Mouse (Mus musculus): ENCODE measurements around the gene Olfr559. TPM values are rescaled to one million over a fixed set of nuclear protein-coding genes. Genes with fewer than 3 reads are reported as not detected.

Olfr559 gene
- polyA plus RNA-seq, 1 experiment from 2014 or later: not detected

- H3K27me3 ChIP-seq: no peaks in the 10 kb centered on the region
- no peaks in the 10 kb centered on the region for H3K9me3 ChIP-seq
- 93% methylated on average over 1 of the region's 1 CpGs for WGBS
- no peak overlapping the region for H3K4me3 ChIP-seq
- ATAC-seq (ENCODE audit: insufficient number of reproducible peaks, insufficient read depth, low FRiP score, low TSS enrichment, low read depth): no peak
- H3K9ac ChIP-seq: no peak overlapping the region
- H3K4me1 ChIP-seq: no peaks in the 10 kb centered on the region
- no peak overlapping the region for H3K27ac ChIP-seq
- peaks cover 16% of the 10 kb centered on the region for H3K36me3 ChIP-seq
- no peak overlapping the region for H3K4me2 ChIP-seq
Measured at GRCm38 (mm10) chr7:102681916-102682315, 45.4 kb downstream of the Olfr559 start.

GRCm38 (mm10) chr7:102676225-102676624 lies 51.1 kb downstream of the Olfr559 start:
- no peak overlapping the region for H3K4me2 ChIP-seq
- no peak overlapping the region for H3K27ac ChIP-seq
- H3K9me3 ChIP-seq: no peaks in the 10 kb centered on the region
- H3K27me3 ChIP-seq: no peaks in the 10 kb centered on the region
- ATAC-seq (ENCODE audit: insufficient number of reproducible peaks, insufficient read depth, low FRiP score, low TSS enrichment, low read depth): no peak
- H3K36me3 ChIP-seq: peaks cover 5% of the 10 kb centered on the region
- no peak overlapping the region for H3K9ac ChIP-seq
- WGBS: 81% methylated on average over 2 of the region's 2 CpGs
- no peak overlapping the region for H3K4me3 ChIP-seq
- no peaks in the 10 kb centered on the region for H3K4me1 ChIP-seq

Other genes starting within 250 kb of the Olfr559 start
- gene Olfr543, start 245.8 kb downstream of the Olfr559 start, polyA plus RNA-seq (2015; fragmentation: Nextera tagmentation; extraction: Ambion mirVana): 0.32 and 0.36 TPM in 2 replicates
- 0.10 and 0.20 TPM in 2 replicates for gene Olfr544, start 239.2 kb downstream of the Olfr559 start, polyA plus RNA-seq (2015; fragmentation: Nextera tagmentation; extraction: Ambion mirVana)
- 0.18 TPM in 1 of 2 replicates, not detected in the other for gene Olfr545, start 227.9 kb downstream of the Olfr559 start, polyA plus RNA-seq (2015; fragmentation: Nextera tagmentation; extraction: Ambion mirVana)
- not detected in 2 replicates for gene Olfr547, start 192.7 kb downstream of the Olfr559 start, polyA plus RNA-seq (2015; fragmentation: Nextera tagmentation; extraction: Ambion mirVana)
- gene Olfr548-ps1, start 186.6 kb downstream of the Olfr559 start, polyA plus RNA-seq (2015; fragmentation: Nextera tagmentation; extraction: Ambion mirVana): not detected in 2 replicates
- gene Olfr549, start 177.6 kb downstream of the Olfr559 start, polyA plus RNA-seq (2015; fragmentation: Nextera tagmentation; extraction: Ambion mirVana): not detected in 2 replicates
- gene Trim21, start 162.0 kb downstream of the Olfr559 start, polyA plus RNA-seq (2015; fragmentation: Nextera tagmentation; extraction: Ambion mirVana): 0.56 and 0.67 TPM in 2 replicates
- 0.51 TPM in 1 of 2 replicates, not detected in the other for gene Olfr550, start 156.0 kb downstream of the Olfr559 start, polyA plus RNA-seq (2015; fragmentation: Nextera tagmentation; extraction: Ambion mirVana)
- not detected in 2 replicates for gene Olfr551, start 135.6 kb downstream of the Olfr559 start, polyA plus RNA-seq (2015; fragmentation: Nextera tagmentation; extraction: Ambion mirVana)
- gene Olfr552, start 129.7 kb downstream of the Olfr559 start, polyA plus RNA-seq (2015; fragmentation: Nextera tagmentation; extraction: Ambion mirVana): not detected in 2 replicates
- not detected in 2 replicates for gene Olfr553, start 109.3 kb downstream of the Olfr559 start, polyA plus RNA-seq (2015; fragmentation: Nextera tagmentation; extraction: Ambion mirVana)
- not detected in 2 replicates for gene Olfr554, start 89.1 kb downstream of the Olfr559 start, polyA plus RNA-seq (2015; fragmentation: Nextera tagmentation; extraction: Ambion mirVana)
- not detected in 2 replicates for gene Olfr555, start 68.7 kb downstream of the Olfr559 start, polyA plus RNA-seq (2015; fragmentation: Nextera tagmentation; extraction: Ambion mirVana)
- gene Olfr556, start 62.6 kb downstream of the Olfr559 start, polyA plus RNA-seq (2015; fragmentation: Nextera tagmentation; extraction: Ambion mirVana): not detected in 2 replicates
- gene Trim68, start 40.2 kb downstream of the Olfr559 start, polyA plus RNA-seq (2015; fragmentation: Nextera tagmentation; extraction: Ambion mirVana): 16.6 and 18.6 TPM in 2 replicates
- not detected in 2 replicates for gene Olfr557, start 31.6 kb downstream of the Olfr559 start, polyA plus RNA-seq (2015; fragmentation: Nextera tagmentation; extraction: Ambion mirVana)
- gene Olfr558, start 25.3 kb downstream of the Olfr559 start, polyA plus RNA-seq (2015; fragmentation: Nextera tagmentation; extraction: Ambion mirVana): 0.08 and 0.15 TPM in 2 replicates
- not detected in 2 replicates for gene Olfr33, start 8.4 kb downstream of the Olfr559 start, polyA plus RNA-seq (2015; fragmentation: Nextera tagmentation; extraction: Ambion mirVana)
- not detected in 2 replicates for gene Olfr560, start 31.9 kb upstream of the Olfr559 start, polyA plus RNA-seq (2015; fragmentation: Nextera tagmentation; extraction: Ambion mirVana)
- gene Olfr78, start 32.0 kb upstream of the Olfr559 start, polyA plus RNA-seq (2015; fragmentation: Nextera tagmentation; extraction: Ambion mirVana): 0.04 and 0.33 TPM in 2 replicates
- gene Olfr561, start 43.7 kb upstream of the Olfr559 start, polyA plus RNA-seq (2015; fragmentation: Nextera tagmentation; extraction: Ambion mirVana): not detected in 2 replicates
- gene Olfr564, start 76.0 kb upstream of the Olfr559 start, polyA plus RNA-seq (2015; fragmentation: Nextera tagmentation; extraction: Ambion mirVana): not detected in 2 replicates
- gene Olfr566, start 131.3 kb upstream of the Olfr559 start, polyA plus RNA-seq (2015; fragmentation: Nextera tagmentation; extraction: Ambion mirVana): not detected in 2 replicates
- 0.45 TPM in 1 of 2 replicates, not detected in the other for gene Olfr568, start 149.6 kb upstream of the Olfr559 start, polyA plus RNA-seq (2015; fragmentation: Nextera tagmentation; extraction: Ambion mirVana)
- not detected in 2 replicates for gene Olfr569, start 163.4 kb upstream of the Olfr559 start, polyA plus RNA-seq (2015; fragmentation: Nextera tagmentation; extraction: Ambion mirVana)
- not detected in 2 replicates for gene Olfr570, start 167.1 kb upstream of the Olfr559 start, polyA plus RNA-seq (2015; fragmentation: Nextera tagmentation; extraction: Ambion mirVana)
- gene Olfr571, start 190.0 kb upstream of the Olfr559 start, polyA plus RNA-seq (2015; fragmentation: Nextera tagmentation; extraction: Ambion mirVana): 0.15 and 0.33 TPM in 2 replicates
- gene Olfr572, start 196.9 kb upstream of the Olfr559 start, polyA plus RNA-seq (2015; fragmentation: Nextera tagmentation; extraction: Ambion mirVana): not detected in 2 replicates
- not detected in 2 replicates for gene Olfr573-ps1, start 215.1 kb upstream of the Olfr559 start, polyA plus RNA-seq (2015; fragmentation: Nextera tagmentation; extraction: Ambion mirVana)
- not detected in 2 replicates for gene Olfr574, start 221.0 kb upstream of the Olfr559 start, polyA plus RNA-seq (2015; fragmentation: Nextera tagmentation; extraction: Ambion mirVana)
- gene Olfr575, start 231.3 kb upstream of the Olfr559 start, polyA plus RNA-seq (2015; fragmentation: Nextera tagmentation; extraction: Ambion mirVana): not detected in 2 replicates
- not detected in 2 replicates for gene Olfr576, start 235.2 kb upstream of the Olfr559 start, polyA plus RNA-seq (2015; fragmentation: Nextera tagmentation; extraction: Ambion mirVana)
- gene Olfr577, start 248.5 kb upstream of the Olfr559 start, polyA plus RNA-seq (2015; fragmentation: Nextera tagmentation; extraction: Ambion mirVana): not detected in 2 replicates